Mouse (Mus musculus): Measurements from ENCODE around the gene Afap1l2.

DNA sequence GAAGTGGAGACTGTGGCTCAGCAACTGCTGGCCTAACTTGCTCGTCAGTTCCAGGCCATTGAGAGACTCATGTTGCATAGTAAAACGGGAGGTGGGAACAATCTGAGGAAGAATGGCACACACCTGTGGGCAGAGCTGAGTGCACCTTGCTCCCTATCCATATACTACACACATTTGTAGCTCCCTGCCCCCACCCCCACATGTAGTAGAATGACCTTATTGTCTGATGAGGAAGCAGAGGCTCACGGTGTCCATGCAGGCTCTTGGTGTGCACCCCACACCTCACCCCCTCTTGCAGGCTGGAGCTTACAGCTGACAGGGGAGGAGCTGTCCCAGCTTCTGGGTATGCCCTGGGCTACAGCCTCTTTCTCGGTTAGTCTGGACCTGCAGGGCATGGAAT is 140.3 kb downstream of the Afap1l2 start:
- no peak for TF ChIP-seq EP300 (IDR thresholded peaks at IDR 0.05; ENCODE audit: low read depth)
- TF ChIP-seq CTCF (IDR thresholded peaks at IDR 0.05; ENCODE audit: low read depth) = no peak

Measured in heart, postnatal 0 days (tissue).